Mouse (Mus musculus): ENCODE data around the gene Vps37c.

GRCm38 (mm10) chr19:10690336-10690735 is 1.8 kb downstream of the Vps37c start:
- no peak for TF ChIP-seq POLR2A (IDR thresholded peaks at IDR 0.05; ENCODE audit: low read depth, low read length)
- TF ChIP-seq CTCF (conservative IDR thresholded peaks at IDR 0.05; ENCODE audit: insufficient read depth, insufficient read length, low read depth, low read length) = no peak
